Mouse (Mus musculus): ENCODE data around the gene Lypd1. TPM values are rescaled to one million over a fixed set of nuclear protein-coding genes. Genes with fewer than 3 reads are reported as not detected.

The Lypd1 gene
- total RNA-seq, 2 experiments from 2014 or later = 0.39 to 0.61 TPM

Other genes starting within 250 kb of the Lypd1 start
- gene Gpr39, start 236.1 kb downstream of the Lypd1 start, total RNA-seq (2021) = not detected

Data from gastrocnemius, postnatal 4 days (tissue).